Mouse (Mus musculus): ENCODE measurements around the gene Kdsr. TPM values are rescaled to one million over a fixed set of nuclear protein-coding genes. Genes with fewer than 3 reads are reported as not detected.

Gene Kdsr
- polyA plus RNA-seq, 1 experiment from 2014 or later, result 10.8 TPM

DNA sequence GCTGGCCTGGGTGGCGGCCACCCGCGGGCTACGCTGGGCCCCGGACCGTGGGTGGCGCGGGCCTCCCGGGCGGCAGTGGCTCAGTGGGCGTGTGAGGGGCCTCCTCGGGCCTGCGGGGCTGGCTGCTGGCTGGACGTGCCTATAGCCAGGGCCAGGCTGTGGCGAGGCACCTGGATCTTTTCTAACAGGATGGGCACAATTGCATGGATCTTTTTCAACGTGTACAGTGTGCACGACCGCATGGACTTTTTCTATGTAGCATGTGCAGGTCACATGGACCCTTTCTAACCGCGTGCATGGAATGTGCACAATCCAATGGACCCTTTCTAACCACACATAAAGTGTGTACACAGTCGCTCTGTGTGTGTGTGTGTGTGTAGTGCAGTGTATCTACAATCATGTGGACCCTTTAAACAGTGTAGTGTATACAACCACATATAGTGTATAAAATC is 45.0 kb downstream of the Kdsr start:
- ATAC-seq, result no peak; the same call in 1 of the 2 replicates
- 4% methylated on average over 21 of the region's 21 CpGs for WGBS
- H3K36me3 ChIP-seq (ENCODE audit: control insufficient read depth, insufficient read depth), result no peaks in the 10 kb centered on the region
- H3K4me2 ChIP-seq (replicated peaks; ENCODE audit: low read depth), result peak overlapping the region; percentile 92
- H3K4me3 ChIP-seq (ENCODE audit: low read depth, low read length), result peak overlapping the region; percentile 85
- H3K27ac ChIP-seq (ENCODE audit: low read depth, low read length), result peak overlapping the region; percentile 75; the same call in 1 of the 2 replicates
- no peak for TF ChIP-seq CTCF (IDR thresholded peaks at IDR 0.05; ENCODE audit: low read depth)
- peak overlapping the region; percentile 70 for H3K9ac ChIP-seq (ENCODE audit: low read depth, low read length)
- no peaks in the 10 kb centered on the region for H3K27me3 ChIP-seq (replicated peaks; ENCODE audit: control insufficient read depth, insufficient read depth, low read length)
- no peaks in the 10 kb centered on the region for H3K9me3 ChIP-seq (ENCODE audit: control insufficient read depth)
- H3K4me1 ChIP-seq (replicated peaks; ENCODE audit: control insufficient read depth, insufficient read depth, low read length), result 0 out of 2 replicates have a peak, but pooled peaks cover 3% of the 10 kb centered on the region

DNA sequence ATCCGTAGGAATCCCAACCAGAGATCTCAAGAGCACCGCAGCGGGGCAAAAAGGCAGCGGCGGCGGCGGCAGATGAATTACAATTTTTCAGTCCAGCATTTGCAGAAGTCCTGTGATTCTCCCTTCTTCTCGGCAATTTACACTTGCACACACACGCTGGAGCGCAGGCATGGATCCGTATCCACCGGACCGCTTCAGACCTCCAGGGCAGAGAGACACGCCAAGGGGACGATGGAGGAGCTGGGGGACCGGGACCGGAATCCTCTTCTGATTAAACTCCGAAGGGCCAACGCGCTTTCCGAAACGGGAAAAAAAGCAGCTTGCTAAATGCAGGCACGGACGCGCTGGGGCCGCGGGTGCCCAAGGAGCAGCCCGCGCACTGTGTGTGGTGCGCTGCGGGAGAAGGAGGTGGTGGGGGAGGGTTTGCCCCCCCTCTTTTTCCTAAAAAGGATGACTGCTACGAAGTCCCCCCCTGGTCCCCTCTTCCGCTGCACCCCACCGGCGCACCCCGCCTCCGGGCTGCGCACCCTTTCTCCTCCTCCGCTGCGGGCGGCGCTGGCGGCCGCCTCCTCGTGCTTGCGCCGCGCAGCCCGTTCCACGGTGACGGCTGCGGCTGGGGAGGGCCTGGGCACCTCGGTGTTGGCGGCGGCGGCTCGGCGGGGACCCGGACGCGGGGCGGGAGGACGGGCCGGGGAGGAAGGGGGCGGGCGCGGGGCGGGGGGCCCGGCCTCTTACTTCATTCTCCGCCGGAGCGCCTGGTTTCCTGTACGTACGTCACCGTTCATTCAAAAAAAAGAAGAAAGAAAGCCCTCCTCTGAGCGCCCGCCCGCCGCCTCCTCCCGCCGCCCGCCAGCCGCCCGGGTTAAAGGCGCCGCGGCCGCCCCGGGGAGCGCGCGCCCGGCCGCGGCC is 45.7 kb downstream of the Kdsr start, which contains the start of gene Bcl2:
Bcl2 (minus strand) TSS at position 654 of the 909 bp plus-strand sequence.
- no peaks in the 10 kb centered on the region for H3K9me3 ChIP-seq (ENCODE audit: control insufficient read depth)
- peak; percentile 76 for ATAC-seq
- peak within 1 kb of the TSS; percentile 92 for H3K4me2 ChIP-seq (replicated peaks; ENCODE audit: low read depth)
- H3K27me3 ChIP-seq (replicated peaks; ENCODE audit: control insufficient read depth, insufficient read depth, low read length), result no peaks in the 10 kb centered on the region
- H3K9ac ChIP-seq (ENCODE audit: low read depth, low read length), result peak within 1 kb of the TSS; percentile 70
- under 1% methylated on average over 58 of the region's 95 CpGs for WGBS
- H3K4me1 ChIP-seq (replicated peaks; ENCODE audit: control insufficient read depth, insufficient read depth, low read length), result 0 out of 2 replicates have a peak, but pooled peaks cover 3% of the 10 kb centered on the region
- TF ChIP-seq CTCF (IDR thresholded peaks at IDR 0.05; ENCODE audit: low read depth), result 0 out of 2 replicates have a peak, but pooled peaks have one; percentile 24
- peak within 1 kb of the TSS; percentile 75 for H3K27ac ChIP-seq (ENCODE audit: low read depth, low read length)
- peak within 1 kb of the TSS; percentile 85 for H3K4me3 ChIP-seq (ENCODE audit: low read depth, low read length)
- no peaks in the 10 kb centered on the region for H3K36me3 ChIP-seq (ENCODE audit: control insufficient read depth, insufficient read depth)

DNA sequence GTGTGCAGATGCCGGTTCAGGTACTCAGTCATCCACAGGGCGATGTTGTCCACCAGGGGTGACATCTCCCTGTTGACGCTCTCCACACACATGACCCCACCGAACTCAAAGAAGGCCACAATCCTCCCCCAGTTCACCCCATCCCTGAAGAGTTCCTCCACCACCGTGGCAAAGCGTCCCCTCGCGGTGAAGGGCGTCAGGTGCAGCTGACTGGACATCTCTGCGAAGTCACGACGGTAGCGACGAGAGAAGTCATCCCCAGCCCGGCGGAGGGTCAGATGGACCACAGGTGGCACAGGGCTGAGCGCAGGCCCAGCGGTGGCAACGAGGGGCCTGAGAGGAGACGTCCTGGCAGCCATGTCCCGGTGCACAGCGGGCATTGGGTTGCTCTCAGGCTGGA is 47.2 kb downstream of the Kdsr start:
- no peak for ATAC-seq
- no peaks in the 10 kb centered on the region for H3K36me3 ChIP-seq (ENCODE audit: control insufficient read depth, insufficient read depth)
- 0 out of 2 replicates have a peak, but pooled peaks cover 3% of the 10 kb centered on the region for H3K4me1 ChIP-seq (replicated peaks; ENCODE audit: control insufficient read depth, insufficient read depth, low read length)
- peak overlapping the region; percentile 46 for H3K9ac ChIP-seq (ENCODE audit: low read depth, low read length)
- H3K27me3 ChIP-seq (replicated peaks; ENCODE audit: control insufficient read depth, insufficient read depth, low read length), result no peaks in the 10 kb centered on the region
- H3K9me3 ChIP-seq (ENCODE audit: control insufficient read depth), result no peaks in the 10 kb centered on the region
- H3K27ac ChIP-seq (ENCODE audit: low read depth, low read length), result no peak overlapping the region
- peak; percentile 90 for TF ChIP-seq CTCF (IDR thresholded peaks at IDR 0.05; ENCODE audit: low read depth)
- H3K4me2 ChIP-seq (replicated peaks; ENCODE audit: low read depth), result peak overlapping the region; percentile 92
- peak overlapping the region; percentile 85 for H3K4me3 ChIP-seq (ENCODE audit: low read depth, low read length)
- WGBS, result 7% methylated on average over 22 of the region's 22 CpGs

DNA sequence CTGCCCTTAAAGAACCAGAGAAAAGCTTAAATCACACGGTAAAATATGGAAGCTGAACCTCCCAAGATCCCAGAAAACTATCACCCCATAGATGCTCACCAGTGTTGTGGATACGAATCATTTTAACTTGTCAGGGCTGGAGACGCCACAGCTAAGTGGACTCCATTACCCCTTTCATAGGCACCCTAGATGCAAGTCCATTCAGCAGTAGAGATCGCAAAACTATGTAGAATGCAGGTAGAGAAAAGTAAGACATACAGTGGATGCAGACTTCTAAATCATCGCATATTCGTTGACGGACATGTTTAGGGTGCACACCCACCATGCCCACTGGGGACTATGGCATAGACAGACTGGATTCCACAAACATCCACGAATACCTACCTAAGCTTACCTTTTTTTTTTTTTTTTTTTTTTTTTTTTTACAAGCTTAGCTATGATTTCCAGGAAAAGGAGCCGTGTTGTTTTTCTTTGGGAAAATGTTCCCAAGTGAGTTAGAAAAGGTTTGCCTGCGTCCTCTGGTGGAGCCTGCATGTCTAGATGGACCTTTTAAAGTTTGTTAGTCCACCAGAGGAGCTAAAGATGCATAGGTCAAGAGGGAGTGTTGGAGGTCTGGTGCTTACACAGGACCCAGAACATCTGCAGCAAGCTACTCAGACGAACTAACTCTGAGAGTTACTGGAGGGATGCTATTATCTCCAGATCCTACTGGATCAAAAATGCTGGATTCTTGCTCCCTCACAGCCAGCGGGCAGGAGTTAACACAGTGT is 48.0 kb downstream of the Kdsr start:
- no peak for ATAC-seq
- H3K27me3 ChIP-seq (replicated peaks; ENCODE audit: control insufficient read depth, insufficient read depth, low read length), result no peaks in the 10 kb centered on the region
- H3K9ac ChIP-seq (ENCODE audit: low read depth, low read length), result no peak overlapping the region; the same call in 1 of the 2 replicates
- H3K27ac ChIP-seq (ENCODE audit: low read depth, low read length), result no peak overlapping the region
- H3K4me1 ChIP-seq (replicated peaks; ENCODE audit: control insufficient read depth, insufficient read depth, low read length), result 0 out of 2 replicates have a peak, but pooled peaks cover 3% of the 10 kb centered on the region
- peak; percentile 58 for TF ChIP-seq CTCF (IDR thresholded peaks at IDR 0.05; ENCODE audit: low read depth)
- no peaks in the 10 kb centered on the region for H3K9me3 ChIP-seq (ENCODE audit: control insufficient read depth)
- 47% methylated on average over 12 of the region's 12 CpGs for WGBS
- H3K36me3 ChIP-seq (ENCODE audit: control insufficient read depth, insufficient read depth), result no peaks in the 10 kb centered on the region
- peak overlapping the region; percentile 85 for H3K4me3 ChIP-seq (ENCODE audit: low read depth, low read length)
- H3K4me2 ChIP-seq (replicated peaks; ENCODE audit: low read depth), result peak overlapping the region; percentile 92

DNA sequence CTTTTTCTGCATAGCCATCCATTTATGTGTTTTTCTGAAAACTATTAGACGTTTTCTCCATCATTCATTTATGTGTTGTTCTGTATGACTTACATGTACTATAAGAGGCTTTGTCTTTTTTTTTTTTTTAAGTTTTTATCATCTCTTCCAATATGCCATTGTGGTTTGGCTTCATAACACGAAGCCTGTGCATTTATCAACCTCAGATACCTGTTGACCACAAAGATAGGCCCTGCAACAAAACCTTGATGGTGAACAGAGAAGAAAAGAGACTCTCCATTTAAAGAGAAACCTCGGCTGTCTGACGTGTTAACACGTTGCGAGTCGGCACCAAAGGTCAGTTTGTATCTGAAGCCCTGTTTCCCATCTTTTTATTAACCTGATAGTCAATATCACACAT is 49.3 kb downstream of the Kdsr start:
- no peak for TF ChIP-seq CTCF (IDR thresholded peaks at IDR 0.05; ENCODE audit: low read depth)
- no peak overlapping the region for H3K4me2 ChIP-seq (replicated peaks; ENCODE audit: low read depth)
- H3K9ac ChIP-seq (ENCODE audit: low read depth, low read length), result no peak overlapping the region

More for the DNA sequence above, 49.3 kb downstream of the Kdsr start:
- Histone ChIP-seq H3K9me3 (ENCODE audit: control insufficient read depth) (no peaks in the 10 kb centered on the region), H3K27ac (ENCODE audit: low read depth, low read length) (no peak overlapping the region), H3K4me3 (ENCODE audit: low read depth, low read length) (no peak overlapping the region), H3K4me1 (replicated peaks; ENCODE audit: control insufficient read depth, insufficient read depth, low read length) (0 out of 2 replicates have a peak, but pooled peaks cover 3% of the 10 kb centered on the region), H3K27me3 (replicated peaks; ENCODE audit: control insufficient read depth, insufficient read depth, low read length) (no peaks in the 10 kb centered on the region), H3K36me3 (ENCODE audit: control insufficient read depth, insufficient read depth) (no peaks in the 10 kb centered on the region)
- WGBS, result 50% methylated on average over 7 of the region's 7 CpGs
- no peak for ATAC-seq

Measured in intestine, postnatal 0 days (tissue).